Mouse (Mus musculus): ENCODE data around the gene Rpp40. TPM values are rescaled to one million over a fixed set of nuclear protein-coding genes. Genes with fewer than 3 reads are reported as not detected.

Gene Rpp40
- total RNA-seq, 1 experiment from 2014 or later, result 20.7 TPM

DNA sequence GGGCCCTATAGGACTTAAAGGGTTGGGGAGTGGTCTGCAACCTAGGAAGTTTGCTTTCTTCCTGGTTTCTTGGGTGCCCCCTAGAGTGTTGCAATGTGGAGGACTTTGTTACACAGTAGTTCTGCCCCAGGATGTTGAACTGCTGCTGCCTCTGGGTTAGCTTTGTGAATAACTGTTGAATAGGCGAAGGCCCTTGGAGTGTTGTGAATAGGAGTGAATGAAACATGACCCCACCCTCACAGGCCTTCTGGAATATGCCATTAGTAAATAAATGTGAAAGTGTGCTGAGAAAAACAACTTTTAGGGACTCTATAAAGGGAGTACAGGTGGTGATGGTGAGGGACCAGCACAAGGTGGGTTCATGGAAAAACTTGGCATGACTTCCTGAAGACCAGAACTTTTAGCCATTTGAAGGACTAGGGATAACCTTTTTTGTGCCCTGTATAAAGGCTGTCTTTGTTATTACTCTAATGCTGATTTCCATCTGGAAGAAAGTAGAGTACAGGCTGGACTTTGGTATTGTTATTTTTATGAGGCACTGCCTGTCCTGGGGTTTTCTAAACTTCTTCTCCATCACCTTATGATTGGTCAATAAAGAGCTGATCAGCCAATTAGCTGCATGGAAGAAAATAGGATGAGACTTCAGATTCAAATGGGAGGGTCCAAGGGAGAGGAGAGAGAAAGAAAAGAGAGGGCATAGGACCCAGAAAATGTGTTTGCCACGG lies 53.1 kb downstream of the Rpp40 start:
- DNase-seq, result no peak

GRCm38 (mm10) chr13:35851581-35851980 lies 54.6 kb downstream of the Rpp40 start:
- DNase-seq, result no peak

DNA sequence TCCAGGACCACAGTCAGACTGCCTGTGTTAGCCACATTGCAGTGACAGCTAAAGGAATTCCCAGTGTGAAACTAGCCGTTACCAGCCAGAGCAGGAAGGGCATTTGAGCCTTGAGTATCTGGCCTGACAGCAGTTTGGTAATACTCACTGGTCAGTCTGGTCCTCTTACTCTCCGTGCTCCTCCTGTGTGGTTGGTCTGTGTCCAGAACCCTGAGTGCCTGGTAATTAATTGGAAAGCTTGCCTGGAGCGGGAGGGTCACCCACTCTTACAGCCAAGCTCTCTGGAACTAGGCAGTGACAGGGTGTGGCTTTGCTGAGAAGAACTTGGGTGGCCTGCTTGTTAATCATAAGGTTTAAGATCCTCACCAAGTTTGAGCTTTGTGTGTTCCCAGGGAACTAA lies 57.5 kb downstream of the Rpp40 start:
- DNase-seq, result no peak

DNA sequence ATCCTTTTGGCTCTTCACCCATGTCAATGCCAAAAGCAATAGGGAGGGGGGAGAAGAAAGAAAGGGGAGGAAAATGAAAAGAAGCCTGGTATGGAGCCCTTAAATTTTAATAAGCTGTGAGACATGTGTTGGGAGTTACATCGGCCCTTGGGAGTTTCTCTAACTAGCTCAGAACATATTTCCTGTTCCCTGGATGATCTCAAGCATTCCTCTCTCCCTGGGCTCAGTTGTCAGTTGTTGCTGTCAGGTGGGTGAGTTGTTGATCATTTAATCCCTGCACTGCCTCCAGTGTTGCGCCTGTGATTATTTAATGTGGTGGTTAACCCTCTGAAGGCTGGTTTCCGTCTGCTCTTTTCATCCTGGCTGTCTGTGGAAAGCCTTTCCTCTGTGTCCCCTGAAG lies 60.9 kb downstream of the Rpp40 start:
- no peak for DNase-seq

Other genes starting within 250 kb of the Rpp40 start
- gene Cdyl, start 246.5 kb downstream of the Rpp40 start, total RNA-seq (2021), result 25.5 and 33.6 TPM in 2 replicates
- 0.38 and 0.43 TPM in 2 replicates for gene Ppp1r3g, start 52.5 kb upstream of the Rpp40 start, total RNA-seq (2021)
- gene Fars2, start 211.1 kb upstream of the Rpp40 start, total RNA-seq (2021), result 94.8 and 97.4 TPM in 2 replicates
- gene Lyrm4, start 211.2 kb upstream of the Rpp40 start, total RNA-seq (2021), result 20.7 and 22.9 TPM in 2 replicates